Mouse (Mus musculus): Measurements from ENCODE around the gene Hdac4. TPM values are rescaled to one million over a fixed set of nuclear protein-coding genes. Genes with fewer than 3 reads are reported as not detected.

Gene Hdac4
- polyA plus RNA-seq, 1 experiment = 30.0 TPM

DNA sequence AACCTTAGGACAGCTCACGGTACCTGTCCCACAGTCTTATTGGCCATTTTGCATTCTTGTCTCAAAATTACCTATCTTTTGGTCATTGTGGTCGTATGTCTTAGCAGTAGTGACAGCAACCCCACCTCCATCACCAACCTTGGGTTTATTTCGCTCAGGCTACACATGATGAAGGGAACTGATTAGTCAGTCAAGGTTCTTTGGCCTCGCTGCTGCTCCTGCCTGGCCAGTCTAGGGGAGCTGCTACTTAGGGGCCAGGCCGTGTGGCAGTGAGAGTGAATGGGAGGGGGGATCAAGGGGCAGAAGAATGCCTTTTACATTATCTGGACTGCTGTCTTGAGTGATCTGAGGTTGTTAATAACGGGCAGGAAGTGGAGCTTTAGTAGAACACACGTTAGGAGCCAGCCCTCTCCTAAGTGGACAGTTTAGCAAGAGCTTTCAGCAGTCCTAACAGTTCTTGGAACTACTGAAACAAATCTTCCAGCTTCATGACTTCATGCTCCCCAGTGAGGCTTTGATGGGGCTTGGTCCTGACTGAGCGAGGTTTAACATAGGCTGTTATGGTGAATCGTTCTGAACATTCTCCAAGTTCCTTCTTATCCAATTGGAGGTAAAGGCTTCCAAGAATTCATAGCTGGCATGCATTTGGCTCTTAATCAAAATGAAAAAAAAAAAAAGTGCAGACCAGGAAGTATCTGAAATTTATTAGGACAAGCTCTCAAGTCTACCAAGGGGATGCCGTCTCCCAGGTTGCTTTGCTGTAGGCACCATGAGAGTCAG is 267.8 kb downstream of the Hdac4 start:
- Histone ChIP-seq H3K4me1 (ENCODE audit: control insufficient read depth, insufficient read depth, low read length) (no peaks in the 10 kb centered on the region), H3K4me3 (ENCODE audit: insufficient read depth, low read length) (no peak overlapping the region), H3K27ac (ENCODE audit: insufficient read depth, low read length) (no peak overlapping the region)
- TF ChIP-seq POLR2A (IDR thresholded peaks at IDR 0.05; ENCODE audit: low read depth, low read length) (no peak), CTCF (IDR thresholded peaks at IDR 0.05; ENCODE audit: borderline replicate concordance, insufficient read depth, low read length) (no peak)

DNA sequence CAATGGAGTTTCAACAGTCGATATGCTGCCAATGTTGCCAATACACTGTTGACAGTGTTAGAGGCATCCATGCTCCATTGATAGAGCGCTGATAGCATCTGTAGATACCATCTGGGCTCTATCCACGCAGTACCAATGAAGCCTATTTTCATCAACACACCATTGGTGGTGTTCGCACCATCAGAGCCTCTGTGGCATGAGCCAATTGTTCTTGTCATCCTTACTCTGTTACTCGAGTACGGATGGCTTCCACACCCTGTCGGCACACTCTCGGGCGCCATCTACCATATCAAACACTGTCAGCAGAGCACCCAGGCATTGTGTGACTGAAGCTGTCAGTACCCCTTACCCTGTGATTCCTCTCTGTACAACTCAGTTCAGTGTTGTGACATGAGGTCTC is 271.9 kb downstream of the Hdac4 start:
- Histone ChIP-seq H3K4me1 (ENCODE audit: control insufficient read depth, insufficient read depth, low read length) (no peaks in the 10 kb centered on the region), H3K27ac (ENCODE audit: insufficient read depth, low read length) (no peak overlapping the region), H3K4me3 (ENCODE audit: insufficient read depth, low read length) (no peak overlapping the region)
- TF ChIP-seq CTCF (IDR thresholded peaks at IDR 0.05; ENCODE audit: borderline replicate concordance, insufficient read depth, low read length) (no peak), POLR2A (IDR thresholded peaks at IDR 0.05; ENCODE audit: low read depth, low read length) (no peak)

DNA sequence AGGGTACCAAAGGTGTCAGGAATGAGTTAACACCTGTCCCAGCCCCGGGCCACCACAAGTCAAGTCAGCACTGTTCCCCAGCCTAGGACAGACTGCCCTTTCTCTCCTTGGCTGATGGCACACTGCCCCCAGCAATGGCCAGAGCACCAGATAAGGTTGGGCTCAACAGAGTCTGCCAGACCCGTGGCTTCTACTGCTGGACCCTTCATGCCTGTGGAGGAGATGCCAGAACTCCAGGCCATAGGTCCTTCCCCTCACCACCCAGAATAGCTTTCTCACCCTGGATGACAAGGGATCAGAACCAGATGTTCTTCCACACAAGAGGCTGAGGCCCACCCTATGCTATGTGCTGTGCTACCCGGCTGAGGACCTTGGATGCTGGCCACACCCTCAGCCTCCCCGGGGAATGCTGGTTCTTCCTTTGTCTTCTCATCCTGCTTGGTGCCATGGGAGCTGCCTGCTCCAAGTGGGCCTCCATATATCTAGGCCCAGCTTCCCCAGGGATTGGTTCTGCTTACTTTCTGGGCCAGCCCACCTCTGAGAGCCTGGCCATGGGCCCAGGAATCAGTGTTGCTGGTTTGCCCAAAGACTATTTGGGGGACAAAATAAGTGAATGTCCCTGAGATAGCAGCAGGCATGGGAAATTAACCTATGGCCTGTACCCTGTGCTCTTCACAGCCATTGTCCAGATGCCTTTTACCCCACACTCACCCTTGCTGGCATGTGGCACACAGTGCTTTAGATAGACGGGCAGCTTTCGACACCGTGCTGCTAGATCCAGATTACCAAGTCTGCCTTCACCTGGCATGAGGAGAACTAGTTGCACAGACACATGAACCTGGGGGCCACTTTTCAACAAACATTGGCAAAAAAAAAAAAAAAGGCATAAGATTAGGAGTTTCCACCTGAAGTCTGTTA is 273.0 kb downstream of the Hdac4 start:
- no peak overlapping the region for H3K27ac ChIP-seq (ENCODE audit: insufficient read depth, low read length)
- no peaks in the 10 kb centered on the region for H3K4me1 ChIP-seq (ENCODE audit: control insufficient read depth, insufficient read depth, low read length)
- TF ChIP-seq POLR2A (IDR thresholded peaks at IDR 0.05; ENCODE audit: low read depth, low read length) (no peak), CTCF (IDR thresholded peaks at IDR 0.05; ENCODE audit: borderline replicate concordance, insufficient read depth, low read length) (no peak)
- no peak overlapping the region for H3K4me3 ChIP-seq (ENCODE audit: insufficient read depth, low read length)

DNA sequence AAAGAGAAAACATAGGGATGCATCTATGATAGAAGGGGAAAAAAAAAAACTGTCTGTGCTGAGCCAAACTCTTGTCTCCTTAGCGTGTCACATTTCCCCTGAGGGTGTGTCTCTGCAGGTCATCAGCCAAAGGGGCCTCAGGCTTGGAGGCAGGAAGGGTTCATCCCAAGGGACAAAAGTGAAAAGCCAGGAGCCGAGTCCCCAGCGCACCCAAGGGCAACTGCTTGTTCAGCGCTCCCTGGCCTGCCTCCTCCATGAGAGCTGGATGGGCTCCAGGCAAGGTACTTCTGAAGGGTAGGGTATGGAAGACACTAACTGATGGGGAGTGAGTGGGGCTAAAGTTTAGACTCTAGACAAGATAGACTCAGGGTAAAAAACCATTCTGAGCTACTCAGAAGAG is 273.8 kb downstream of the Hdac4 start:
- H3K27ac ChIP-seq (ENCODE audit: insufficient read depth, low read length) = no peak overlapping the region
- H3K4me3 ChIP-seq (ENCODE audit: insufficient read depth, low read length) = no peak overlapping the region
- H3K4me1 ChIP-seq (ENCODE audit: control insufficient read depth, insufficient read depth, low read length) = no peaks in the 10 kb centered on the region
- TF ChIP-seq CTCF (IDR thresholded peaks at IDR 0.05; ENCODE audit: borderline replicate concordance, insufficient read depth, low read length) = no peak
- no peak for TF ChIP-seq POLR2A (IDR thresholded peaks at IDR 0.05; ENCODE audit: low read depth, low read length)

DNA sequence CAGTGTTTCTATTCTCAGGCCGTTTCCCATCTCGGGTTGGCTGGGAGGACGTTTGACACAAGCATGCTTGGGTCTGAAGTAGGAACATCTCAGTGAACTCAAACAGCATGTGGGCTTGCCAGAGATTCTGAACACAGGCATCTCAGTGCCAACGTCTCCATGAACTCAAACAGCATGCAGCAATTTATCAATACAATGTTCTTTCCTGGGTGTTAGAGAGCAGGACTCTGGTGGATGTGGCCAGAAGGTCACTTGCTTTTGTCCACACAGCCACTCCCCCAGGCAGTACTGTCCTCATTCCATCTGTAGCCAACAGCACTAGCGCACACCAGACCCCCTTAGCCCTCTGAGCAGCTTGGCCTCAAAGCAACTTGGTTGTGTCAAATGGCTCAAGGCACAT is 274.2 kb downstream of the Hdac4 start:
- TF ChIP-seq CTCF (IDR thresholded peaks at IDR 0.05; ENCODE audit: borderline replicate concordance, insufficient read depth, low read length) (no peak), POLR2A (IDR thresholded peaks at IDR 0.05; ENCODE audit: low read depth, low read length) (no peak)
- H3K4me3 ChIP-seq (ENCODE audit: insufficient read depth, low read length) = no peak overlapping the region
- H3K4me1 ChIP-seq (ENCODE audit: control insufficient read depth, insufficient read depth, low read length) = no peaks in the 10 kb centered on the region
- no peak overlapping the region for H3K27ac ChIP-seq (ENCODE audit: insufficient read depth, low read length)

DNA sequence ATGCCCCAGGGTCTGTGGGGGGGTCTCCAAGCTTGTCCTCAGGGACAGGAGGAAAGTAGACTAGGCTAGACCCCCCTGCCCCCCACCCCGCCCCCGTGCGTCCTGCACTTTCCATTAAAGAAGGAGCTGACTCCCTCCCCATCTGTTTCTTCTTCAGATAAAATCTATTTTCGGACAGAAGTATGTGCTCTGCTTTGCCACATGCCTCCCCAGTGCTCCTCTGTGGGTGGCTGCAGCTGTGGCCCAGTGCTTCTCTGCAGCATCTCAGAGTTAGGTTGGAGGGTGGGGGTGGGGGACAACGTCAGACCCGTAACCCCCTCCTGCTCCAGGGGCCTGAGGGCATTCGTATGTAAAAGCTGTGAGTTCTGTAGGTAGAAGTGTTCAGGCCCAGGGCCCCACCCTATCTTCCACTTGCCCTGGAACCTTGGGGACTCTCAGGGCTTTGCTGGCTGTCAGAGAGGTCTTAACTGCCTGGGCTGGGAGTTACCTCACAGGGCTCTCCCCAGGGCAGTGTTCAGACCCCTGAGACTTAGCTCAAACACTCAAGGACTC is 275.4 kb downstream of the Hdac4 start:
- Histone ChIP-seq H3K4me1 (ENCODE audit: control insufficient read depth, insufficient read depth, low read length) (no peaks in the 10 kb centered on the region), H3K27ac (ENCODE audit: insufficient read depth, low read length) (no peak overlapping the region), H3K4me3 (ENCODE audit: insufficient read depth, low read length) (no peak overlapping the region)
- TF ChIP-seq CTCF (IDR thresholded peaks at IDR 0.05; ENCODE audit: borderline replicate concordance, insufficient read depth, low read length) (no peak), POLR2A (IDR thresholded peaks at IDR 0.05; ENCODE audit: low read depth, low read length) (no peak)

DNA sequence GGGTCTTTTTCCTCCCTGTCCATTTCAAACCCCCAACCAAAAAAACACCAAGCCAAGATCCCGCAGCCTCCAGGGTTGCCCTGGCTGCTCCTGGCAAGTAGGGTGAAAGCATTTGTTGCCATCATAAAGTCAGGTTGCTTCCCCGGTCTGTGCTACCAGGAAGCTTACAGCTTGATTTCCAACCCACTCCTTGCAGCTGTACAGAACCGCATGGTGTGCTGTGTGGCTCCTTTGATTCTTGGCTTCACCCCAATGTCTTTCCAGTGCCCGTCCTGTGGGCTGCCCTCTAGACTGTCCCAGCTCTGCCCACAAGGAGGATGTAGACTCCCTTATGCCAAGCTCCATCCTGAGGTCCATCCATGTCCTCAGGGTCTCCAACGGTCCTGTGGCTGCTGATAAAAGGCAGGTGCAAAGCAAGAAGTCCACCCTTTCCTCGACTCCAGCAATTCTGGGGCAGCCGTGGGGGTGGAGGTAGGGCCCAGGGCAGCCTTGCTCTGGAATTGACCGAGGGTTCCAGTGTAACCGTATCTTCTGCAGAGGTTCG is 277.2 kb downstream of the Hdac4 start:
- Histone ChIP-seq H3K4me3 (ENCODE audit: insufficient read depth, low read length) (no peak overlapping the region), H3K4me1 (ENCODE audit: control insufficient read depth, insufficient read depth, low read length) (peaks cover 1% of the 10 kb centered on the region; the same call in 1 of the 2 replicates), H3K27ac (ENCODE audit: insufficient read depth, low read length) (no peak overlapping the region)
- no peak for TF ChIP-seq CTCF (IDR thresholded peaks at IDR 0.05; ENCODE audit: borderline replicate concordance, insufficient read depth, low read length)
- TF ChIP-seq POLR2A (IDR thresholded peaks at IDR 0.05; ENCODE audit: low read depth, low read length) = no peak

DNA sequence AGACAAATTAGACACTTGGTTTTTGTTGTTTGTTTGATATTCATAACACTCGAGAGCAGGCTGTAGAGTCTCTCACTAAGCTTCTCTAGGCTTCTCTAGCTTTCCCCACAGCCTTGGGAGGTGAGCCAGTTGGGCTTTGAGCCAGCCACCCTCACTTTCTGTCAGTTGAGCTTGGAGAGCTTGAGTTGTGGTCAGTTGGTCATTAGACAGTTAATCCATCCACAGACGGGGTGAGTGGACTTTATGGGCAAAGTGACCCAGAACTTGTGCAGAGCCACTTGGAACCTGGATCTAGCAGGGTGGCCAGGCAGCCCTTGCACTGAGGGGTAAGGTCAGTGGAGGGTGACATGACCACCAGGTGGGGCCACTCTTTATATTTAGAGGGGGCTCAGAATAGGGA is 277.9 kb downstream of the Hdac4 start:
- H3K4me3 ChIP-seq (ENCODE audit: insufficient read depth, low read length) = no peak overlapping the region
- H3K27ac ChIP-seq (ENCODE audit: insufficient read depth, low read length) = no peak overlapping the region
- TF ChIP-seq CTCF (IDR thresholded peaks at IDR 0.05; ENCODE audit: borderline replicate concordance, insufficient read depth, low read length) = no peak
- peaks cover 2% of the 10 kb centered on the region; the same call in 1 of the 2 replicates for H3K4me1 ChIP-seq (ENCODE audit: control insufficient read depth, insufficient read depth, low read length)

DNA sequence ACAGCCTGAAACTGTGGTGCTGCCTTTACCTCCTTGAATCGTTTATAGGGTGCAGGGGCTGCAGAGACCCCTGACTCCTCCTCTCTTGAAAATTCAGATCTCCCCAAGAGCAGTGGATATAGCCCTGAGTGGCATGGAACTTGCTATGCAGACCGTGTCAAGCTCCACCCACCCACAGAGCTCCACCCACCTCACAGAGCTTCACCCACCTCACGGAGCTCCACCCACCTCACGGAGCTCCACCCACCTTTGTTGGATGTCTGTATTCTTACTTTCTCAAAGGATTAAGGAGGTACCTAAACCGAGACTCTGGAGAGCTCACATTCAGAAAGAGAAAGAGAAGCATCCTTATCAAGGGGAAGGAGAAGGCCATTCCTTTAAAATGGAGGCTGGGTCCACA is 279.5 kb downstream of the Hdac4 start:
- TF ChIP-seq CTCF (IDR thresholded peaks at IDR 0.05; ENCODE audit: borderline replicate concordance, insufficient read depth, low read length) (no peak), POLR2A (IDR thresholded peaks at IDR 0.05; ENCODE audit: low read depth, low read length) (no peak)
- Histone ChIP-seq H3K4me3 (ENCODE audit: insufficient read depth, low read length) (no peak overlapping the region), H3K4me1 (ENCODE audit: control insufficient read depth, insufficient read depth, low read length) (peaks cover 2% of the 10 kb centered on the region; the same call in 1 of the 2 replicates), H3K27ac (ENCODE audit: insufficient read depth, low read length) (no peak overlapping the region)
